Mouse (Mus musculus): Measurements from ENCODE around the gene Ano6. TPM values are rescaled to one million over a fixed set of nuclear protein-coding genes. Genes with fewer than 3 reads are reported as not detected.
A peak's percentile ranks its signal among the peaks of the same experiment; 100 is the strongest.

Gene Ano6
- total RNA-seq, 2 experiments from 2014 or later, result 87.9 to 88.7 TPM

DNA sequence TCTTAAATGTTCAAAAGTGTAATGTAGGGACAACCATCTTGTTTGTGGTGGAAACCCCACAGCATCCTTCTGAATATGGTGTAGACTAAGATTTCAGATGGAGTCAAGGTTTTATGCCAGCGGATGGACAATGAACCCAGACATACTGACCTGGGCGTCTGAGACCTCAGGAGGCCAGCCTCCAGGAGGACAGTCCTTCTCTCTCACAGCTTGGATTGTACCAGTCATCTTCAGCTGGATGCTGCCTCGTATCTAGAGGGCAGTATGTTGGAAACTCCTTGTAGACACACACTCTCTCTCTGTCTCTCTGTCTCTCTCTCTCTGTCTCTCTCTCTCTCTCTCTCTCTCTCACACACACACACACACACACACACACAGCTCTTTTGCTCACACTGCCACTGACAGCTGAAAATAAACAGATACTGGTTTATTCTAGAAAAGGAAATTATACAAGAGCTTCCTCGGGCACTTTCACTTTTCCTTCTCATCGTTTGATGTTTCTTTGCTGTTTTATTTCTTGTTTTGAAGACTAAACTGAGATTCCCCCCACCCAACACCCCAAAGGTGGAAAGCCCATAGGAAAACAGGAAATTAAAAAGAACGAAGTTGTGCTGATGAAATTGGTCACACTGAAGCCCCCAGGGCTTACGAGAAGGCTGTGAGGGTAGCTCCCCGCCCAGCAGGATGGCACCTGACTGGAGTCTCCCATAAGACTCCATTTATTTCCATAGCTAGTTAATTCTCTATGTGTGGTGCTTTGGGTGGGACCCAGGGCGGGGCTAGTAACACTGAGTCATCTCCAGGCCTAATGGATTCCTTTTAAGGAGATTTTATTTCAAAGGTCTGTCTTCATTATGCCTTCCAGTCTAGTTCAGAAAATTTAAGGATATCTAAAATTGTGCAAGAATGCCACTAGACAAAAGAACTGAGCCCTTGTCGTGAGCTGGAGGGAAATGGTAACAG, 94.3 kb downstream of the Ano6 start:
- no peak for DNase-seq (ENCODE audit: low spot score in 2 of 2)

DNA sequence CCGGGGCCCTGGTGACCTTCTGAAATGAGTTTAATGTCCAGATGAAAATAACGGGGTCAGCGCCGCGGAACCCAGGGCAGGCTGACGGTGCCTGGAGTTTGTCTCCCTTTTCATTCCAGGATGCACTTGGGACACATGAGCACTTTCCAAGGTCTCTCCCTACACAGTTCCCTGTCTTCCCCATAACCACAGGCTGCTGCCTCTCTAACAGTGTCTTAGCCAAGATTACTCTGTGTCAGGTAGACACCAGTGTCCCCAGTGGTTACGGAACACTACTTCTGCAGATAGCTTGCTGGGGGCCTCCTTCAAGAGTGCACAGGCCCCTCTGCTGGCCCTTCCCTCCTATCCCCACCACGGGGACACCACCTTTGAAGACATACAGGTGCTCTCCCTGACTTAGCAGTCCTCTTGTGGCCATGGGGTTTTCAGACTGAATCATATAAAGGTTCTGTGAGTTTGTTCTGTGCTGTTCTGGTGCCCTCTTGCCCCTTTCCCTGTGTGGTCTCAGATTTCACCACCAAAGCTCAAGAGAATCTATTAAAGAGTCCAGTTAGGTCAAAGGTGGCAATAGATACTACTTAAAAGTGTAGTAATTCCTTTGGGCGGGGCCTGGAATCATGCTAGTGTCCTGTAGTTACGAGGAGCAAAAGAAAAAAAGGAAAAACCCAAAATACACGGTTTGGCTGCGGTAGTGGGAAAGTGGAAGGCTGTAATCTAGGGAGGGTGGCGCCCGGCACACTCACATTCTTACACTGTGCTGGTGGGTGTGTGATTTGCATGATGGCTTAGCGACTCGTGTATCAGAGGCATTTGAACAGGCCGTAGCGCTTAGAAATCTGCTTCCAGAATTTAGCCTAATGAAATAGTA, 95.5 kb downstream of the Ano6 start:
- DNase-seq (ENCODE audit: low spot score in 2 of 2), result no peak

DNA sequence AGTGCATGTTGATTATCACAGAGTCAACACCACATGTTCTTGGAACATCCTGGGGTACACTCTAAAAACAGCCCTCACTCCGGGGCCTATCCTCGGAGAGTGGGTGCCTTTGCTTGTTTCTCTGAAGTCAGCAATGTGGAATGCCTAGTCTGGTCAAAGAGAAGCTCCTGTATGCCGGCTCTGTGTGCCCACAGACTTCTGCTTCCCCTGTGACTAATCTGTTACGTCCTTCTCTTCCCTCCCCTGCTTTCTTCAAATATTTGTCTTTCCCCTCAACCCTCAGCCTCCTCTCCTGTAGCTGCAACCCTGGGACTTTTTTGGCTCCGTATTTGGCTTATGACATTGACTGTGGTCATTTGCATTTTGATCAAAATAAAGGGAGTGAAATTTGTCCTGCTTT, 96.7 kb downstream of the Ano6 start:
- no peak for DNase-seq (ENCODE audit: low spot score in 2 of 2)

DNA sequence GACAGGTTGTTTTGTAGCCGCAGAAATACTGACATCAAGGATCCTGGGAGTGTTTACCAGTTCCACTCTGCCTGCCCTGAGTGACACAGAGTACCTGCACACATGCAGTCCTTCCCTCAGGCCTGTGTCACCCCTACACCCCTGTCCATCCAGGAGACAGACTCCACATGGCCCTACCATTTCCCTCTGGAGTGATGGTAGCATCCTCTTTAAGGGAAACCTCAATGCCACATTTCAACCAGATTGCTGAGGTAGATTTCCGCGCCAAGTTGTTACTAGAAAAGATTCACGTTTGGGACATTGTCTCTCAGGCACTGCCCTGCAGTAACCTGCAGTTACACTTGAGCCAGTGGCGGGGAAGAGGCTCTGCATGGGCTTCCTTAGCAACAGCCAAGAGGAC, 97.9 kb downstream of the Ano6 start:
- DNase-seq (ENCODE audit: low spot score in 2 of 2), result no peak

DNA sequence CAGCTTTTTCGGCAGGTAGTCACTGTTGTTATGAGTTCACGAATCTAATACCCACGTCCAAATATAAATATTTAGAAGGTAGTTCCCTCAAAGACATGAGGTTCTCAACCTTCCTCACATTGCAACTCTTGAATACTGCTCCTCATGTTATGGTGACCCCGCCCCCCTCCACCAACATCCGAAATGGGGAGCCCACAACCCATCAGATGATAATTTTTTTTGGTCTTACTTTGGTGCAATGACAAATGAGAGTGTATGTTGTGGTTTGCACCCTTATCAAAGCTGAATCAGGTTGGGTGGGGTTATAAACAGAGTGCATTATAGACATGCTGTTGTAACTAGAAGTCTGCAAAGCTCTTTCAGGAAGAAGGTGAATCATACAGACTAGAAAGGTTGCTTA, 99.7 kb downstream of the Ano6 start:
- DNase-seq (ENCODE audit: low spot score in 2 of 2), result no peak

DNA sequence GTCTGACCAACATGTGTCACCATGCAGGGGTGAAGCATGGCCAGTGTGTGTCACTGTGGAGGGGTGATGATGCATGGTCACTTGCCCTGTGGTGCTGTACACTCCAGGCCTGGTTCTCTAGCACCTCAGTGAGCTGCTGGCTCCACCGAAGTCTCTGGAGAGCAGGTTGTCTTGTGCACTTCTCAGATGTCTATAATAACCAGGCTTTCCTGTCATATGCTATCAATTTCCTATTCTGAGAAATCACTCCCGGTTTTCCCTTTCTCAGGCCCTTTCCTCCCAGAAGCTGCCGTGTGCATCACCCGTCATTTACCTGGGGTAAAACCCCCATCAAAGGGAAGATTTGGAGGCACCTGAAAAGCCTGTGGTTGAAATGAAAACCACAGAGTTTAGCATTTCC, 101.5 kb downstream of the Ano6 start:
- no peak for DNase-seq (ENCODE audit: low spot score in 2 of 2)

DNA sequence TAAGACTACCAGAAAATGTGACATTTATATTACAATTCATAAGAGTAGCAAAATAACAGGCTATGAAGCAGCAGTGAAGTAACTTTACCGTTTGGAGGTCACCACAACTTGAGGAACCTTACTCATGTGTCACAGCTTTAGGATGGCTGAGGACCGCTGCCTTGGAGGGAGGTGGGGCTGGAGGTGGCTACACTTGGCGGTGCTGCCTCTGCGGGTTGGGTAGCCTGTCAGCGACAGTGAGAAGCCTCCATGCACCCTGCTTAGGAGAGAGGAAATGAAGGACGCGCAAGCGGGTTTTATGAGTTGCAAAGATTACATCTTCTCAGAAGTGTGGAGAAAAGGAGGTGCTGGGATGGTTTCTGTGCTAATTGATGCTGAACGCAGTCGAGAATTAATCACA, 102.3 kb downstream of the Ano6 start:
- no peak for DNase-seq (ENCODE audit: low spot score in 2 of 2)

DNA sequence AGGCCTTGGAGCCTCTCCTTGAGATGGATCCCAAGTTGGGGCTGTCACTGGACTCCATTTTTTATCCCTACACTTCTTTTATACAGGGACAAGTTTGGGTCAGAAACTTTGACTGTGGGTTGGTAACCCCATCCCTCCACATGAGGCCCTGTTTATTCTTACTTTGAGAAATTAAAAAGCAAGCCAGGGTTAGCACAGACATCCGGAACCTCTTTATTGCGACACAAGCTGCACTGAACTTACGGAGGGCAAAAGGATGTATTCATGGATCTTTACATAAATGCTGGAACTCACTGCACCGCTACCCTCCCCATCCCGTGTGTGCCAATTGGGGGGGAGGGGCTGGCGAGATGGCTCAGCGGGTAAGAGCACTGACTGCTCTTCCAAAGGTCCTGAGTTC, 105.1 kb downstream of the Ano6 start:
- DNase-seq (ENCODE audit: low spot score in 2 of 2), result no peak

DNA sequence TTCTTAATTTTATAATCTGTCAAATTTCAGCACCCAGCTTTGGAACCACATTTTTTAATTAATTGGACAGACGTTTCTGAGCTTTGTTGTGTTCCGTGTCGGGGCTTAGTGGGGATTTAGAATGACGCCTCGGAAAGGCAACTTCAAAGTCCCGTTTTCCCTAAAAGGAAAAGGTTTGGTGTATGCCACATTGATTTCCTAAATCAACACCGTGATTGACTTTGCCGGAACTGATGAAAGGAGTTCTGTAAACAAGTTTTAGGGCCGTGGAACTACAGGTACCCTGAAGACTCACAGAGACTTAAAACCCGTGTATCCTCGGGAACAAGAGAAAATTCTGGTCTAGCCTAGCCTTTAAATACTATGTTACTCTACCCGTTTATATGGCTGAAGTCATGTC, 107.0 kb downstream of the Ano6 start:
- DNase-seq (ENCODE audit: low spot score in 2 of 2), result no peak

DNA sequence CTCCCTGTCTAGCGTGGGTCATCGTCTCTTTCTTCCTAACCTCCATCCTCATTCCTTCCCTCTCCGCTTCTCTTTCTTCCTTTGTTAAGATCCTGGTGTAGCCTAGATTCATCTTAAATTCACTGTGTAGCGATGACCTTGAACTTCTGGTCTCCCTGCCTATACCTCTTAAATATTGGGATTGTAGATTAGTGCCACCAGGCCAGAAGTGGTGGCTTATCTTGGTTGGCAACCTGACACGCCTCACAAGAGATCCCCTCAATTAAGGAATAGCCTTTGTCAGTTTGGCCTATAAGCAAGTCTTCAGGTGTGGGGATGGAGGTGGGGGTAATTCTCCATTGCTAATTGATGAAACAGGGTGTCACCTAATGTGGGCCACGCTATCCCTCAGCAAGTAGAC, 107.8 kb downstream of the Ano6 start:
- no peak for DNase-seq (ENCODE audit: low spot score in 2 of 2)

DNA sequence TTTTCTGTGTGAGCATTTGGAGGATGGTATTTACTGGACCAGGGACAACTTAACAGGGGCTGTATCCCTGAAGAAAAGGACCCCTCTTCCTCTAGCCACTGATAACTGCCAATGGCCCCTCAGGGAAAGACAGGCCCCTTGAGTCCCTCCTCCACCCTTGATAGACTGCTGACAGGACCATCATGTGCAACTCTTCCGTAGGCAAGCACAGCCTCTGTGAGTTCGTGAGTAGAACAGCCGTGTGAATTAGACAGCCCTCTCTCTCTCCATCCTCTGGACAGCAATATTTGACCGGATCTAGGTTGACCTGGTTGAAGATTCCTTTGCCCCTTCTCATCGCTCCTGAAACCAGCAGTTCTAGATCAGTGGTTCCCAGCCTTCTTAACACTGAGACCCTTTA, 111.8 kb downstream of the Ano6 start:
- DNase-seq (ENCODE audit: low spot score in 2 of 2), result no peak

DNA sequence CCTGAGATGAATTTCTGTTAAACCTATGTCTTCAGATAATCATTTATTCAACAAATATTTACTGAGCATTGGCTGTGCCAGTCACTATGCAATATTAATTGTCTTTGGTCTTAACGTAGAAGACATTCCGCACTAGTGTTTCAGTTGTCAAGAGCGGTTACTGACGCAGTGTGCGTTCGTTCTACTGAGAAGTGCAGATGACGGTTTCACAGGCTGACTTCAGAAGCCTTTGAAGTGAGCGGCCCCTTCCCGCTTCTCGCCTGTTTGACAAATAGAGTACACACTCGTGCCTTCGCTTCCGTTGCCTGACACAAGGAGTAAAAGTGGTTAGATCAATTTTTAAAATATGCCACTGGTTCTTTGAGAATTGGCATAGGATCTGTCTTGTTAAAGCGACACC, 113.6 kb downstream of the Ano6 start:
- DNase-seq (ENCODE audit: low spot score in 2 of 2), result no peak

DNA sequence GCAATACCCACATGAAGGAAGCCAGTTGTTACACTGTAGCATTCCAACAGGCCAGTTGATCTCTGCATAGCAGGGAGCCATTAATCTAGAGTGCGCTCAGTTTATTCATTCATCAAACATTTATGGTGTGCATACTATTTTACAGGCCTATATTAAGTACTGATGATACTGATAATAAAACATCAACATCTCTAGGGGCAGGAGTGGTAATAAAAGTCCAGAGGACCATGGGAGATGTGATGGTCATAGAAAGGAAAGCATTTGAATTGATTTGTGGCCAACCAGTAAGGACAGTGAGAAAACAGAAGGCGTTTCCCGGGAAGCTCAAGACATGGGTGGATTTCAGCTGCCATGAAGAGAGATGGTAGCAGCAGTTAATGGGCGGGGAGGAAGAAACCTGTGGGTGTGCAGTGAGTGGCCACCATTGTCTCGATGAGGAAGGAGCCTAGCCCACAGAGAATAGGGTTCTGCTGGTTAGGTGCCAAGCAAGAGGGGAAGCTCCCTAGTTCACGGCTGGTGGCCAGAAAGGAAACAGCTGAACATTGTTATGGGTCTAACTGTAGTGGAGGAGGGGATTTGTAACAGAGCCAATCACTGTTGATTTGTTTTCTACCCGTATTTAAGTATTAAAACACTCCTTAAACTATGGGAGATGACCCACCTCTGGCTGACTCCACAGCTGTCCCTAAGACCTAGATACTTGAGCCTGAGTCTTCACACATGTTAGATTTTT, 115.5 kb downstream of the Ano6 start:
- DNase-seq (ENCODE audit: low spot score in 2 of 2), result peak in 1 of 2 experiments; percentile 53

DNA sequence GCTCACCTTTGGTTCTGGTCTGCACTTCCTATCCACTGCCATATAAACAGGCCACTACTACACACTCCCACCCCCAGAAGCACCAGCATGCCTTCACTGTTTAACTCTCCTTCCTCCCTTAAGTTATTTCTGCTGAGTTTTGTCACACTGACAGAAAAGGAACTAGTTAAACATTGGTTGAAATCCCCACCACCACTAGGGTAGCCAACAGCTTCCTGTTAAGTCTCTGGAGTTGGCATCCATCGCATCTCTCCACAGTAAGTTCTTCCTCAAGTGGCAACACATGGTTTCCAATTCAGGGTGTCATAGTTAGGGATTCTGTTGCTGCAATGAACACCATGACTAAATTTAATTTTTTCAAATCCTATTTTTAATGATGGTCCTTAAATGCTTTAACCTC, 116.2 kb downstream of the Ano6 start:
- no peak for DNase-seq (ENCODE audit: low spot score in 2 of 2)

DNA sequence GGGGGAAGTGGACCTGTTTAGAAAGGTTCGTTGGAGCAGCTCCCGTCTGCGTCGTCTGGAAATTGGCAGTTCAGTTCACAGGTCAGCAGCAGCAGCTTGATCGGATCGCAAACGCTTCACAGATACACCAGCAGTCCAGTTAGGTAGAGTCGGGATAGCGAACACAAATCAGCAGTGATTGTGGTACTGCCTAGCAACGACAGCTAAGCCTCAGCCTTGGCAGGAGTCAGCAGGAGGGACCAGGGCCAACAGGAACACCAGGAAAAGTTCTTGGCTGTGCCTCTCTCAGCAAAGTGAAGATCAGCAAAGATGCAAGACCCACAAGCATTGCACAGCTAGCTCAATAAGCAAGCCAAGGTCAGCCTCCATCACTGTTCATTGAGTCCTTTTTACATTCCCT, 116.7 kb downstream of the Ano6 start:
- peak in 1 of 2 experiments; percentile 61 for DNase-seq (ENCODE audit: low spot score in 2 of 2)

DNA sequence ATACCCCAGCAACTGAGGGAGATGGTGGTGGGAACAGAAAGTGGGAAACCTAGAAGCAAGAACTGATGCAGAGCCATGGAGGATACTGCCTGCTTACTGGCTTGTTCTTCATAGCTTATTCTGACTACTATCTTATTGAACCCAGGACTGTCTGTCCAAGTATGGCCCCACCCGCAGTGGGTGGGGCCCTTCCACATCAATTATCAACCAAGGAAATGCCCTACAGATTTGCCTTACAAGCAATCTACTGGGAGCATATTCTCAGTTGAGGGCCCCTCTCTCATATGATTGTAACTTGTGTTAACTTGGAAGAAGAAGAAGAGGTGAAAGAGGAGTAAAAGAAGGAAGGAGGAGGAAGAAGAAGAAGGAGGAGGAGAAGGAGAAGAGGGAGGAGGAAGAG, 117.3 kb downstream of the Ano6 start:
- no peak for DNase-seq (ENCODE audit: low spot score in 2 of 2)

DNA sequence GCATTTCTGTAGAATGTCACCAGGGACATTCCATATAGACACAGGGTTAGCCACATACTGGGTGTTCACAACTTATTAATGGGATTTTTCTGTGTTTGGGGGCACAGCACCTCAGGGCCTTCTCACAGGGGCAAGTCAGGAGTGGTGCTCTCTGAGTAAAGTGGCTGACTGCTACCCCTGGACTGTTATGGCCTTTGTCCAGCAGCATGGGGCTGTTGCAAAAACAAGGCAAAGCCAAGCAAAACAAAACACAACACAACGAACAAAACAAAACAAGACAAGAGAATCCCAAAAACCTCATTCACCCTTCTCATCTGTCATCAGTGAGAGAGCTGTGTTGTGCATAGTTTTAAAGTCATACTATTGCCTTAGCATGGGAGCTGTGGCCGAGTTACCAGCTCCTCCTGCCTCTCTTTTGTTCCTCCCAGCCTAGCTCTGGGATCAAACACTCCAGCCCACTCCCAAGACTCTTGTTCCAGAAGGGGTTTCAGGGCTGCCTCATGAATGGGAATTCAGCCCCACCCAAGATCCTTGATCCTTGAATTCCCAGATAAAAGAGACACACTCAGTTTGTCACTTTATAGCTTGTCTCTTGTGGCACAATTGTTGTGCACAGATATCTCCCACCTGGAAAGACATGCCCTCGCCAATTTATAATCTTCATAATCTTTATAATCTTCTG, 119.6 kb downstream of the Ano6 start:
- no peak for DNase-seq (ENCODE audit: low spot score in 2 of 2)

DNA sequence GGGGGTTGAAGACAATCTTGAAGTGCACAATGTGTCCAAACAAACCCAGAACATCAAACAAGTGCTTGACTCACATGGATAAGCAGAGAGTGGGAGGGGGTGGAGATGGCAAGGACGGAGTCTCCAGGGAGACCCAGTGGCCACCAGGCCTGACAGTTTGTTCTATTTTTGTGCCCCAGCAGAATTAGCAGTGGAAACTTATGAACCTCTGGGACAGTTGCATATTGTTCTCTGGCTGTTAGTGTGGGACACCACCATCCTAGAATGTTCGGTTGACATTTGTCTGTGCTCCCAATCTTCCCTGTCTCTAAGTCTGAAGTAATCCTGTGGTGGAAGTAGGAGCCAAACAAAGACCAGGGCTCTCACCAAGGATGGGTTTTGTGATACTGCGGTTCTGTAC, 124.3 kb downstream of the Ano6 start:
- no peak for DNase-seq (ENCODE audit: low spot score in 2 of 2)

DNA sequence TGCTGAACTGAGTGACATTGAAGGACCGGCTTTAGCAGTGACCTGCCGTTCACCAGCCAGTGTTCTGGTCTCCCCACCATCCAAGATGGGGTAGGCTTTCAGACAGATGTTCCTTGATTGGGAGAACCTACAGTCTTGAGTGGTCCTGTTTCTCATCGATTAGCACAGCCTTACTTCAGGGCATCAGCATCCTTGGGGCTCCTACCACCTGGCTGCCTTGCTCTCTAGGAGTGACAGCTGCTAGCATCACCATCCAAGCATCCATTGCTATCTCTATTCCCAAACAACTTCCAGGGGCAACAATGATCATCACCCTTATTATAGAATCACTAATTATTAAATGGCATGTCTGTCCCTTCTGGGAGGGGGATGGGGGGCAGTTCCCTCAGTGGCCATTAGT, 124.8 kb downstream of the Ano6 start:
- no peak for DNase-seq (ENCODE audit: low spot score in 2 of 2)

DNA sequence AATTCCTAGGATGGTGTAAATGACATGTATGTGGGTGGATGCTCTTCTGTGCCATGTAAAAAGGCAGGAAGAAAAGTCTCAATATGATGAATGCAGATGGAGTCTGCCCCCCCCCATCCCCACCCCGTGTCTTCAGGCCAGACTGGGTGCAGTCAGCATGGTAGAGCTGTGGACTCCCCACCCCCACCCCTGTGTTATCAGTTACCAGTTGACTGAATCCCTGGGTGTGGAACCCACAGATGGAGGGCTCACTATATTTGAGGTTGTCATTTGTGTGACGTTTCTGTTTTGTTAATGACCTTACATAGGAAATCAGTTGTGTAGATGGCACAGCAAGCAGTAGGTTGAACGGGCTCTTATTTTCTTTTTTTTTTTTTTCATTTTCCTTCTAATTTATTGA, 126.7 kb downstream of the Ano6 start:
- no peak for DNase-seq (ENCODE audit: low spot score in 2 of 2)

DNA sequence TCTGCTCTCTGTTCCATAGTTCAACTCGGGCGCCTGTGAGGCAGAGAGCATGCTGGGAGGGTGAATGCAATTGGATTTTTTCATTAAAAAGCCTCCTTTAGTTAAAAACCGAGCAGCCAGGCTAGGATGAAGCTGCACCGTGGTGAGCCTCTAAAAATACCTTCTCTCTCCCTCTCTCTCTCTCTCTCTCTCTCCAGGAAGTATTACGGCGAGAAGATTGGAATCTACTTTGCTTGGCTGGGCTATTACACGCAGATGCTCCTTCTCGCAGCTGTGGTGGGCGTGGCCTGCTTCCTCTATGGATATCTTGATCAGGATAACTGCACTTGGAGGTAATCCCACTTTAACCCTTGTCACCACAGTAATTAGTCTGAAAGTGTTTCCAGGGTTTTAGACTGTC, 129.4 kb downstream of the Ano6 start:
- DNase-seq (ENCODE audit: low spot score in 2 of 2), result peak in 1 of 2 experiments; percentile 66
